Mouse (Mus musculus): ENCODE measurements around the gene Fcgrt.
A peak's percentile ranks its signal among the peaks of the same experiment; 100 is the strongest.

The Fcgrt gene

DNA sequence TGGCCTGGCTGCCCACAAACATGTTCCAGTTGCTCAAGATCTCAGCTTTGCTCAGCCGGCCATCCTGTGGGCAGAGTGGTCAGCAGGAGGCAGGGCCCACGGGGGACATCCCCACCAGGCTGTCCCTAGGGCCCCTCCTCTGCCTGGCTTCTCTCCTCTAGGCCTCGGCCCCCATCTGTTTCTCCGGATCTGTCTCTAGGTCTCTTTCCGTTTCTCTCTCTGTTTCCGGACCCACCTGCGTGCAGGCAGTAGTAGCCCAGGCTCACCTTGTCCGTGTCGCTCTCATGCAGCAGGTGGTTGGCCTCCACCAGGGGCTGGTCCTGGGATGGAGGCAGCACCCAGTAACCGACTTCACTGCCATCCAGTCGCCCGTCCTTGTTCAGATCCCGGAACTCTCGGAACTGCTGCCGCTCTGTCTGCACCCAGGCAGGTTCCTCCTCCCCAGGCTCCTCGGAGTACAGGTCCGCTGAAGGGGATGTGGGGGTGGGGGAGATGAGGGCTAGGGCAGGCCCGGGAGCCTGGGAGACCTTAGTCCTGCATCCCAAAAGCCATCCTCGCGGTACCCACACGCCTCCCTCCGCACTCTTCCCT, 20.3 kb downstream of the Fcgrt start:
- DNase-seq (ENCODE audit: low read depth, low spot score): no peak

GRCm38 (mm10) chr7:45082401-45083299, 21.0 kb downstream of the Fcgrt start:
- peak; percentile 63 for DNase-seq (ENCODE audit: low read depth, low spot score)

DNA sequence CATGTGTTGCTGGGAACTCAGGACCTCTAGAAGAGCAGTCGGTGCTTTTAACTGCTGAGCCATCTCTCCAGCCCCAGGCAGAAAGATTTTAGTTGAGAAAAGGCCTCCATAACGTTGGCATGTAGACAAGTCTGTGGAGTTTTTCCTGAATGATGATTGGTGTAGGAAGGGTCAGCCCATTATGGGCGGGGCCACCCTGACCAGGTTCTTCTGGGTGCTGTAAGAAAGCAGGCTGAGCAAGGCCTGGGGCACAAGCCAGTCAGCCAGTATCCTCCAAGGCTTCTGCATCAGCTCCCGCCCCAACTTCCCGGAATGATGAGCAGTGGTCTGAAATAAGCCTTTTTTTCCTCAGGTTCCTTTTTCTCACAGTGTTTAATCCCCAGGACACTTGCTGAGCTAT, 22.6 kb downstream of the Fcgrt start:
- peak; percentile 76 for DNase-seq (ENCODE audit: low read depth, low spot score)

DNA sequence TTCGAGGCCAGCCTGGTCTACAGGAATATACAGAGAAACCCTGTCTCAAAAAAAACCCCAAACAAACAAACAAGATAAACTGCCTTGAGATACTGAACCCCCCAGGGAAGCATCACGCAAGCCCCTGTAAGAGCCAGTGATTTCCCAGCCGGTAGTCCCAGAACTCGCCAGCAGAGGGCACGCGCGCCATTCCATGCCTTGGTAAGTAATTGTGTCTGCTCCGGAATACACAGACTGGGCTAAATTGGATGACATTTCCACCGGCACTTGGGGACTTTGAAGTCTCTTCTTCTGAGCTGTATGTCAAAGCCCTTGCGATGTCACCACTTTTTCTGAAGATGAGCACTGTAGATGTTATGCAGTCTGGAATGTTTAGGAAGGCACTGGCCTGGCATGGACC, 23.8 kb downstream of the Fcgrt start:
- DNase-seq (ENCODE audit: low read depth, low spot score): peak; percentile 92

- DNase-seq (ENCODE audit: low read depth, low spot score): peak; percentile 83
Observed at GRCm38 (mm10) chr7:45078513-45078912, 25.1 kb downstream of the Fcgrt start.

GRCm38 (mm10) chr7:45077829-45078228, 25.8 kb downstream of the Fcgrt start:
- DNase-seq (ENCODE audit: low read depth, low spot score): no peak

GRCm38 (mm10) chr7:45077322-45077721, 26.3 kb downstream of the Fcgrt start:
- DNase-seq (ENCODE audit: low read depth, low spot score): no peak

- no peak for DNase-seq (ENCODE audit: low read depth, low spot score)
Observed at GRCm38 (mm10) chr7:45076501-45076900, 27.1 kb downstream of the Fcgrt start.

GRCm38 (mm10) chr7:45075405-45075804, 28.2 kb downstream of the Fcgrt start:
- DNase-seq (ENCODE audit: low read depth, low spot score): no peak

GRCm38 (mm10) chr7:45073949-45074348, 29.7 kb downstream of the Fcgrt start:
- DNase-seq (ENCODE audit: low read depth, low spot score): no peak

DNA sequence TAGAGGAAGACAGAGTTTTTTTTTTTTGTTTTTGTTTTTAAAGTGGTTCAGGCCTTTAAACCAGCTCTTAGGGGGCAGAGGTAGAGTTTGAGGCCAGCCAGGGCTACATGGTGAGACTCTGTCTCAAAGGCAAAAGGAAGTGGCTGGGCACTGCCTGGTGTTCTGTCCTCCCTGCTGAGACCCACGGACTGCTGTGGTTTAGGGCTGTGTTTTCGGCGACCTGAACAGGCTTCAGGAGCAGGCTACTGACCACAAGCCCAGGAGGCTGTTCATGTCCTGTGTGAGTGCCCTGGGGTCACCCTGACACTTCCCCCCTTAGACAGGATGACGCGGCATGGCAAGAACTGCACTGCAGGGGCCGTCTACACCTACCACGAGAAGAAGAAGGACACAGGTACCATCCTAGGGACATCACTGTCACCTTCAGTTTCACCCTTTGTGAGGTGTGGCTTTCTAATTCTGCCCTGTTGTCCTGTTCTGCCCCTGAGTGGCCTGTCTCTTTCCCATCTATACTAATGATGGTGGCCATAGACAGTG, 30.4 kb downstream of the Fcgrt start:
- DNase-seq (ENCODE audit: low read depth, low spot score): no peak

DNA sequence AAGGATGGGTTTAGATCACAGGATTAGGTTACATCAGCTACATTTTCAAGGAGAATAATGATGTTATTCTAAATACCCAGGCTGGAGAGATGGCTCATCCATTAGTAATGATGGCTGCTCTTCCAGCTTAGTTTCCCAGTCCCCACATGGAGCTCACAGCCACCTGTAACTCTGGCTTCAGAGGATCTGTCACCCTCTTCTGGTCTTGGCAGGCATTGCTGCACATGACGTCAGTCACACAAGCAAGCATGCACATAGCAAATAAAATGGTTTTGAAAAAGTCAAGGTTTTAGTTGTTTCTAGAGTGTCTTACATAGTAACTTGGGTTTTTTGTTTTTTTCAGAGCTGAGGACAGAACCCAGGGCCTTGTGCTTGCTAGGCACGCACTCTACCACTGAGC, 31.4 kb downstream of the Fcgrt start:
- DNase-seq (ENCODE audit: low read depth, low spot score): peak; percentile 88

GRCm38 (mm10) chr7:45069671-45070070, 34.0 kb downstream of the Fcgrt start:
- no peak for DNase-seq (ENCODE audit: low read depth, low spot score)

- peak; percentile 96 for DNase-seq (ENCODE audit: low read depth, low spot score)
Observed at GRCm38 (mm10) chr7:45068000-45068318, 35.7 kb downstream of the Fcgrt start.

DNA sequence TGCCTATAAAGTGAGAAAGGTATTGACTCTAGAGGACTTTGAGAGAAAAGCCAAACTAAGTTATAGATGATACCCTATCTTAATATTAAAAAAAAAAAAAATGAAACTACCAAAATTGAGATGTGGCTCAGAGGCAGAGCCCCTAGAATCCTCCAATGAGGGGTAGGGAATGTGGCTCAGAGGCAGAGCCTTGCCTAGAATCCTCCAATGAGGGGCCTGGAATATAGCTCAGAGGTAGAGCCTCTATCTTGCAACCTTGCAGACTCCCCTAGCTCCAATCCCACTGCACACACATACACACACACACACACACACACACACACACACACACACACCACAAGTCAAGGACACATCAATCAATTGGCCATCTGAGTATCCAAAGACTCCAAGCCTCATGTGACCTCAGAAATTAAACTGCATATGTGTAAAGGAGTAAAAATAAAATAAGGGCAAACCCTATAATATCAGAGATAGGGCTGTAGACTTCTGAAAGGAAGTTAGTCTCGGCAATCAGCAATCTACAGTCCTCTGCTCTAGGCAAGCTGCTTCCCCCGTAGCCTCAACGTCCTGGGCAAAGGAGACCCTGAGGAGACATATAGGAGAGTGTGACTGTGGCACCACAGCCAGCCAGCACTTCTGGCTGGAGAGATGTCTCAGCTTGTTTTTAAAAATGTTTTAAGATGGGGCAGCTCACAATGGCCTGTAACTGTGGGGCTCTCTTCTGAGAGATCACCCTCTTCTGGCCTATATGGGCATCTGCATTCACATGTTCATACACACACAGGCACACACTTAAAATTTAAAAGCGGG, 36.3 kb downstream of the Fcgrt start:
- DNase-seq (ENCODE audit: low read depth, low spot score): no peak

DNA sequence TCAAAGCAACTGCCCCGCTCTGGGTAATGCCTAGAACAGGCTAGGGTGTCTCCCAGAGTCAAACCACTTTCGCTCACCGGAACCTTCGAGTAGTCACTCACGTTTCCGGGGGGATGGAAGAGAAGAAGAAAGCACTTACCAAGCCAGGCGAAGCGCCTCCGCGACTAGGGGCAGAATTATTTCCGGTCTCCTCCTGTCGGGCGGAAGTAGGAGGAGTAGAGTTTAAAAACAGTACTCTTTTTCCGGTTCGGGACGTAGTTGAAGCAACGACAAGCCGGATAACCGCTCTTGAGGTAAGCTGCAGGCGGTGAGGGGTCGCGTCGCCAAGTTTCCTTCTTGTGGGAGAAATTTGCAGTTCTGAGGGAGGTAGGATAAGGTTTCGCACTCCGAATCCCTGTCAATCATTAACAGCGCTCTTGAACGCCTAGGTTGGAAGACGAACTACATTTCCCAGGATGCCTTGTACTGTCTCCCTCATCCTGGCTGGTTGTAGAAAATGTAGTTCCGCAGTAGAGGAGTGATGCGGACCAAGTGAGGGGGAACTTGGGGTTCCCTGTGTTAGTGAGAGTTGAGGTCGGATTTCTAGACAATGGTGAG, 41.3 kb downstream of the Fcgrt start, which contains the start of the genes Nosip and Prrg2:
Gene Nosip (plus strand): TSS at position 191 of the 597 bp plus-strand sequence.
Gene Prrg2 (minus strand): TSS at position 439 of the 597 bp plus-strand sequence.
- DNase-seq (ENCODE audit: low read depth, low spot score): peak; percentile 99

- peak; percentile 63 for DNase-seq (ENCODE audit: low read depth, low spot score)
Observed at GRCm38 (mm10) chr7:45061532-45062075, 42.0 kb downstream of the Fcgrt start.

DNA sequence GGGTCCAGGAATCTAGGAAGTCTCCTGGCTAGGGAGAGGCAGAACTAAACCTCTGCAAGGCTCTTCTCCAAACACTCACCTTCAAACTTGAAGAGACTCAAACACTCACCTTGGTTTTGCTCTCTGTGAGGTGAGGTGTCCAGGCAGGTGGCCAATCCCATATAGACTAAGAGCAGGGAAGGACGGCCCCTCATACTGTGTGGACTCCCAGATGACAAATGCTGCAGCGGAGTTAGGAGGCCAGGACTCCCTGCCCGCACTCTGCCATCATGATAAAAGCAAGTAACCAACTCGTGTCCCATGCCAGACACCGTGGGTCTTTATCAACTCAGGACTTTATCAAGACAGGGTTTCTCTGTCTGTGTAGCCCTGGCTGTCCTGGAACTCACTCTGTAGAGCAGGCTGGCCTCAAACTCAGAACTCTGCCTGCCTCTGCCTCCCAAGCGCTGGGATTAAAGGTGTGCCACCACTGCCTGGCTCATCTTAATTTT, 43.0 kb downstream of the Fcgrt start:
- no peak for DNase-seq (ENCODE audit: low read depth, low spot score)

DNA sequence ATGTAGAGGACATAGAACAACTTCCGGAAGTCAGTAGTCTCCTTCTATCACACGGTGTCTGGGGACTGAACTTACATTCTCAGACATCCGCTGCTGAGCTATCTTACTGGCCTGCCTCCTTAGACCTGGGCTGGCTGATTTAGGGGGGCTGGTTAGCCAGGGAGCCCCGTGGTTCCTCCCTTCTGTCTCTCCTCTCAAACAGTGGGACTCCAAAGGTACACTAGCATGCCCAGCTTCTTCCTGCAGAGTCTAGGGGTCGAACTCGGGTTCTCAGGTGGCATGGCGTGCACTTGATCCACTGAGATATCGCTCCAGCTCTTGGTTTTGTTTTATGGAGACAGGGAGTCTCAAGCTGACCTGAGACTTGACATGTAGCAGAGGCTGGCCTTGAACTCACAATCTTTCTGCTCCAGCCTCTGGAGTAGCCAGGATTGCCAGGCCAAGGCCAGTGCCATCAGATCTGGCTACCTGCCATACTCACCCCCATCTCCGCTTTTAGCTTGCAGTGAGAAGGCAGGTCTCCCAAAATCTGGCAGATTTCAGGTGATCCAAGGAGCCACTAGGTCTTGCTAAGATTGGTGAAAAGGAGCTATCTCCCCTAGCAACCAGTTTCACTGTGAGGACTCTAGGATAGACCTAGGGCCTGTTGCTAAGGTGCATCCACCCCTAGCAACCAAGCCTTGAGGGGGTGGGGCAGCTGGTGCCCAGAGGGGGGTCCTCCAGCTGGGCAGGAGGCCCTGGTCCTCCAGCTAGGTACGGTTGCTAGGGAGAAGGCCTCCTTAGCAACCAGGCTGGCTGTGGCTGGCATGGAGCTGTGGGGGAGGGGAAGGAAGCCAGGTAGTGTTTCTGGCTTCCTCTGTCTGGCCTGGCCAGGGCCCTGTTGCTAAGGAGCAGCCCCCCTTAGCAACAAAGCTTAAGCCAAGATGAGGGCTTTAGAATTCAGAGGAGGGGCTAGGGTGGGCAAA, 44.8 kb downstream of the Fcgrt start:
- no peak for DNase-seq (ENCODE audit: low read depth, low spot score)

- DNase-seq (ENCODE audit: low read depth, low spot score): no peak
Observed at GRCm38 (mm10) chr7:45056972-45057348, 46.7 kb downstream of the Fcgrt start.
